ENCODE assay signal across 8 mouse cellular contexts in genomic region chr4:111663730-111664129, GRCm38 (mm10). TPM values are rescaled to one million over a fixed set of nuclear protein-coding genes. Genes with fewer than 3 reads are reported as not detected.
DNase-seq lines count a peak whose midpoint lies in the region; ATAC-seq lines count a peak whose summit lies in the region.

No protein-coding gene starts in this region.

- peaks cover 12% of the 10 kb centered on the region for H3K4me1 ChIP-seq in forebrain, embryonic 16.5 days (replicated peaks; ENCODE audit: control insufficient read depth, insufficient read depth, low read length)

- H3K27me3 ChIP-seq in forebrain, embryonic 16.5 days (replicated peaks; ENCODE audit: control insufficient read depth, insufficient read depth, low read length) = peaks cover 6% of the 10 kb centered on the region; the same call in 1 of the 2 replicates

- no peak overlapping the region for H3K9ac ChIP-seq in forebrain, embryonic 16.5 days (replicated peaks; ENCODE audit: low read depth, low read length)

- no peak overlapping the region for H3K27ac ChIP-seq in forebrain, embryonic 16.5 days (ENCODE audit: low read length)

- DNase-seq in adrenal gland, adult (ENCODE audit: inconsistent age in 2 of 2, low spot score in 1 of 2) = peak; percentile 18 to 65
- DNase-seq in adrenal gland, adult 8-10 months = no peak
- DNase-seq in kidney, adult 9 months = peak; percentile 27
- DNase-seq in mesoderm, embryonic 11.5 days (ENCODE audit: low read depth, low spot score) = peak; percentile 39
- no peak for DNase-seq in cerebellum, adult 8-10 months
- no peak for DNase-seq in ovary, postnatal 10 days (ENCODE audit: low spot score)
- no peak for DNase-seq in right cerebral cortex, postnatal 36 days (ENCODE audit: low spot score in 2 of 2)

- no peak overlapping the region for H3K4me2 ChIP-seq in forebrain, embryonic 16.5 days (ENCODE audit: low read length)

- H3K36me3 ChIP-seq in forebrain, embryonic 16.5 days (ENCODE audit: control insufficient read depth, insufficient read depth) = no peaks in the 10 kb centered on the region

- no peak overlapping the region for H3K4me3 ChIP-seq in forebrain, embryonic 16.5 days (replicated peaks; ENCODE audit: low read length)

- 0% methylated on average over 1 of the region's 1 CpGs for WGBS in forebrain, embryonic 16.5 days

- H3K9me3 ChIP-seq in forebrain, embryonic 16.5 days (ENCODE audit: control insufficient read depth, low read length) = no peaks in the 10 kb centered on the region

- peak; percentile 84 for ATAC-seq in forebrain, embryonic 16.5 days

RNA-seq across cellular contexts. Expression of gene Spata6, which starts 56.1 kb away (rescaled TPM):
- 10 to 100 TPM in 2 of 4 experiments, 1 to 10 TPM in 2; 9.4 to 19.8 (median 13.1) TPM for total RNA-seq in adrenal gland, adult 8-10 months (2022)
- polyA plus RNA-seq in forebrain, embryonic 16.5 days (2015; fragmentation: Nextera tagmentation; extraction: Ambion mirVana) = 7.5 and 10.8 TPM in 2 replicates

Comparison
In these comparisons a context has a peak if more than half of its experiments do, and no peak if none do; other contexts are left out.
1. DNase-seq: peak in adrenal gland, adult (2 of 2), kidney, adult 9 months (single experiment) and mesoderm, embryonic 11.5 days (single experiment); none in adrenal gland, adult 8-10 months (single experiment), cerebellum, adult 8-10 months (single experiment), ovary, postnatal 10 days (single experiment) and right cerebral cortex, postnatal 36 days (0 of 2).